Comparison of ENCODE assay signal across 9 mouse cellular contexts in genomic region chr15:79126217-79126932, GRCm38 (mm10). TPM values are rescaled to one million over a fixed set of nuclear protein-coding genes. Genes with fewer than 3 reads are reported as not detected.
DNase-seq lines count a peak whose midpoint lies in the region; ATAC-seq and TF ChIP-seq lines count a peak whose summit lies in the region.
"Had no signal": no experiment of that assay in that cellular context is flagged by ENCODE, and none has a peak within 500 bp of the region (broad histone marks: within the 10 kb centered on the region; RNA-seq: fewer than 3 reads in every experiment).

No protein-coding gene starts in this region.

- H3K4me2 ChIP-seq in heart, embryonic 11.5 days: no peak overlapping the region
- H3K4me2 ChIP-seq in neural tube, embryonic 11.5 days (ENCODE audit: low read depth): no peak overlapping the region
- H3K4me2 ChIP-seq: embryonic facial prominence, embryonic 13.5 days had no signal

- peaks cover 74% of the 10 kb centered on the region for H3K36me3 ChIP-seq in heart, embryonic 11.5 days (ENCODE audit: control insufficient read depth, insufficient read depth, low read length)
- peaks cover 14% of the 10 kb centered on the region for H3K36me3 ChIP-seq in neural tube, embryonic 11.5 days (ENCODE audit: control insufficient read depth, insufficient read depth, low read length)

- no peaks in the 10 kb centered on the region for H3K27me3 ChIP-seq in heart, embryonic 11.5 days (ENCODE audit: control insufficient read depth, insufficient read depth, low read length)
- H3K27me3 ChIP-seq in Patski: no peaks in the 10 kb centered on the region
- H3K27me3 ChIP-seq in neural tube, embryonic 11.5 days (ENCODE audit: control insufficient read depth, insufficient read depth, low read length): no peaks in the 10 kb centered on the region
- H3K27me3 ChIP-seq: embryonic facial prominence, embryonic 13.5 days had no signal

- H3K27ac ChIP-seq in heart, embryonic 11.5 days (ENCODE audit: low read depth, low read length): no peak overlapping the region
- no peak overlapping the region for H3K27ac ChIP-seq in cortical plate, adult 2 months (ENCODE audit: insufficient read depth, low read length)
- H3K27ac ChIP-seq in layer of hippocampus, adult 2 months: no peak overlapping the region
- H3K27ac ChIP-seq in neural tube, embryonic 11.5 days (ENCODE audit: low read depth, low read length): no peak overlapping the region
- H3K27ac ChIP-seq: embryonic facial prominence, embryonic 13.5 days had no signal

- intact Hi-C loops in heart, postnatal 10 days (cut with DNase I): loop anchor here (1.0 kb wide), 1 partner anchor 33 kb away; no protein-coding TSS in a partner anchor

- peaks cover 8% of the 10 kb centered on the region for H3K4me1 ChIP-seq in heart, embryonic 11.5 days (ENCODE audit: control insufficient read depth, insufficient read depth, low read length)
- no peaks in the 10 kb centered on the region for H3K4me1 ChIP-seq in cortical plate, adult 2 months (ENCODE audit: control insufficient read depth, insufficient read depth, low read length)
- H3K4me1 ChIP-seq in neural tube, embryonic 11.5 days (ENCODE audit: control insufficient read depth, insufficient read depth, low read length): peaks cover 3% of the 10 kb centered on the region; the same call in 1 of the 2 replicates
- H3K4me1 ChIP-seq: embryonic facial prominence, embryonic 13.5 days had no signal

- H3K4me3 ChIP-seq in heart, embryonic 11.5 days (ENCODE audit: low read depth, low read length): no peak overlapping the region
- H3K4me3 ChIP-seq in cortical plate, adult 2 months (ENCODE audit: insufficient read depth, low read length): no peak overlapping the region
- no peak overlapping the region for H3K4me3 ChIP-seq in layer of hippocampus, adult 2 months
- no peak overlapping the region for H3K4me3 ChIP-seq in neural tube, embryonic 11.5 days (ENCODE audit: low read depth, low read length)
- H3K4me3 ChIP-seq: embryonic facial prominence, embryonic 13.5 days had no signal

- TF ChIP-seq CTCF in Patski (IDR thresholded peaks at IDR 0.05): no peak
- peak; percentile 69 for TF ChIP-seq CTCF in cortical plate, adult 2 months (IDR thresholded peaks at IDR 0.05; ENCODE audit: extremely low read depth, insufficient read depth, low read length)
- peak; percentile 81 for TF ChIP-seq CTCF in layer of hippocampus, adult 2 months (conservative IDR thresholded peaks at IDR 0.05)

- CTCF ChIA-PET in Patski (lab: Charles Lee): interaction anchor here (1.0 to 3.3 kb wide), 8 partner anchors 10 to 49 kb away, joined by 3 to 17 read pairs (median 4); partner anchors contain the start of genes 1700088E04Rik, Micall1 and Polr2f

- in situ Hi-C loops in Patski (cut with MboI; ENCODE audit: low pct_unique_long_range_greater_than_20kb): no loop called here

- 76% methylated on average over 13 of the region's 13 CpGs for WGBS in heart, embryonic 11.5 days (ENCODE audit: insufficient replicate concordance)
- 82% methylated on average over 13 of the region's 13 CpGs for WGBS in neural tube, embryonic 11.5 days

- H3K9me3 ChIP-seq in heart, embryonic 11.5 days (replicated peaks; ENCODE audit: control insufficient read depth, low read length): no peaks in the 10 kb centered on the region
- H3K9me3 ChIP-seq in neural tube, embryonic 11.5 days (ENCODE audit: control insufficient read depth, low read length): no peaks in the 10 kb centered on the region

- ATAC-seq in heart, embryonic 11.5 days (replicated peaks; ENCODE audit: insufficient number of reproducible peaks, low FRiP score, low TSS enrichment): no peak
- peak; percentile 2 for ATAC-seq in Patski
- no peak for ATAC-seq in neural tube, embryonic 11.5 days (ENCODE audit: insufficient read depth, low FRiP score, low TSS enrichment)

- H3K9ac ChIP-seq in heart, embryonic 11.5 days (ENCODE audit: low read depth, low read length): no peak overlapping the region
- no peak overlapping the region for H3K9ac ChIP-seq in neural tube, embryonic 11.5 days (ENCODE audit: low read length)
- H3K9ac ChIP-seq: embryonic facial prominence, embryonic 13.5 days had no signal

- POLR2A ChIA-PET in Patski (lab: Charles Lee): interaction anchor here (1.3 kb wide), 1 partner anchor 18 kb away, joined by 4 read pairs; the partner anchor contains the start of gene Micall1

- TF ChIP-seq POLR2A in cortical plate, adult 2 months (IDR thresholded peaks at IDR 0.05; ENCODE audit: extremely low read depth, insufficient read depth, low read length): no peak

- peak; percentile 67 to 77 for DNase-seq in heart, postnatal 10 days
- DNase-seq in B cell, adult 2 months: peak; percentile 61 to 67
- DNase-seq in Patski (ENCODE audit: low read depth, low spot score): no peak
- peak in 1 of 2 experiments; percentile 61 for DNase-seq in layer of hippocampus, adult 2 months (ENCODE audit: low spot score in 2 of 2)
- peak; percentile 48 for DNase-seq in neural tube, embryonic 11.5 days (ENCODE audit: low spot score)
- no peak for DNase-seq in urinary bladder, adult 2 months (ENCODE audit: low spot score)

RNA-seq across cellular contexts. Expression of gene Polr2f, which starts 14.4 kb away (rescaled TPM):
- total RNA-seq in heart, postnatal 10 days (2021): 100 to 1,000 TPM; 118 to 130 TPM
- polyA plus RNA-seq in heart, embryonic 11.5 days (2014; fragmentation: Nextera tagmentation; extraction: Ambion mirVana): 284 and 297 TPM in 2 replicates
- polyA plus RNA-seq in Patski (2021): 178 TPM
- polyA plus RNA-seq in cortical plate, adult 2 months (2012; rRNA removed): 131 and 134 TPM in 2 replicates
- total RNA-seq in layer of hippocampus, adult 2 months (2021): 100 to 1,000 TPM in 1 of 2 experiments, 10 to 100 TPM in 1; 97.9 to 103 TPM
- 301 and 311 TPM in 2 replicates for polyA plus RNA-seq in neural tube, embryonic 11.5 days (2014; fragmentation: Nextera tagmentation; extraction: Ambion mirVana)
- polyA plus RNA-seq in urinary bladder, adult 2 months (2012; rRNA removed): 145 and 194 TPM in 2 replicates

RNA-seq across cellular contexts. Expression of gene 1700088E04Rik, which starts 14.7 kb away (rescaled TPM):
- total RNA-seq in heart, postnatal 10 days (2021): 1 to 10 TPM; 1.8 to 2.3 TPM
- 7.1 and 8.2 TPM in 2 replicates for polyA plus RNA-seq in heart, embryonic 11.5 days (2014; fragmentation: Nextera tagmentation; extraction: Ambion mirVana)
- 34.2 TPM for polyA plus RNA-seq in Patski (2021)
- polyA plus RNA-seq in cortical plate, adult 2 months (2012; rRNA removed): 16.5 and 17.1 TPM in 2 replicates
- total RNA-seq in layer of hippocampus, adult 2 months (2021): 10 to 100 TPM in 1 of 2 experiments, 1 to 10 TPM in 1; 8.8 to 10.3 TPM
- 8.8 and 9.4 TPM in 2 replicates for polyA plus RNA-seq in neural tube, embryonic 11.5 days (2014; fragmentation: Nextera tagmentation; extraction: Ambion mirVana)
- 3.7 and 4.0 TPM in 2 replicates for polyA plus RNA-seq in urinary bladder, adult 2 months (2012; rRNA removed)

RNA-seq across cellular contexts. Expression of gene Micall1, which starts 17.7 kb away (rescaled TPM):
- 10 to 100 TPM; 80.2 to 82.8 TPM for total RNA-seq in heart, postnatal 10 days (2021)
- 11.9 and 13.6 TPM in 2 replicates for polyA plus RNA-seq in heart, embryonic 11.5 days (2014; fragmentation: Nextera tagmentation; extraction: Ambion mirVana)
- polyA plus RNA-seq in Patski (2021): 43.0 TPM
- 25.0 and 27.6 TPM in 2 replicates for polyA plus RNA-seq in cortical plate, adult 2 months (2012; rRNA removed)
- total RNA-seq in layer of hippocampus, adult 2 months (2021): 10 to 100 TPM; 31.4 to 35.3 TPM
- polyA plus RNA-seq in neural tube, embryonic 11.5 days (2014; fragmentation: Nextera tagmentation; extraction: Ambion mirVana): 6.8 and 7.9 TPM in 2 replicates
- polyA plus RNA-seq in urinary bladder, adult 2 months (2012; rRNA removed): 63.5 and 79.4 TPM in 2 replicates

RNA-seq across cellular contexts. Expression of gene Sox10, which starts 38.7 kb away (rescaled TPM):
- 1 to 10 TPM; 1.6 to 2.4 TPM for total RNA-seq in heart, postnatal 10 days (2021)
- polyA plus RNA-seq in heart, embryonic 11.5 days (2014; fragmentation: Nextera tagmentation; extraction: Ambion mirVana): 1.1 and 1.3 TPM in 2 replicates
- not detected for polyA plus RNA-seq in Patski (2021)
- 60.8 and 69.3 TPM in 2 replicates for polyA plus RNA-seq in cortical plate, adult 2 months (2012; rRNA removed)
- 10 to 100 TPM; 27.7 to 30.4 TPM for total RNA-seq in layer of hippocampus, adult 2 months (2021)
- 25.3 and 32.9 TPM in 2 replicates for polyA plus RNA-seq in neural tube, embryonic 11.5 days (2014; fragmentation: Nextera tagmentation; extraction: Ambion mirVana)
- 11.0 and 11.8 TPM in 2 replicates for polyA plus RNA-seq in urinary bladder, adult 2 months (2012; rRNA removed)

RNA-seq across cellular contexts. Expression of gene Eif3l, which starts 51.4 kb away (rescaled TPM):
- total RNA-seq in heart, postnatal 10 days (2021): 10 to 100 TPM; 94.5 to 95.7 TPM
- polyA plus RNA-seq in heart, embryonic 11.5 days (2014; fragmentation: Nextera tagmentation; extraction: Ambion mirVana): 166 and 189 TPM in 2 replicates
- 220 TPM for polyA plus RNA-seq in Patski (2021)
- 86.8 and 93.0 TPM in 2 replicates for polyA plus RNA-seq in cortical plate, adult 2 months (2012; rRNA removed)
- 10 to 100 TPM; 68.9 to 69.5 TPM for total RNA-seq in layer of hippocampus, adult 2 months (2021)
- polyA plus RNA-seq in neural tube, embryonic 11.5 days (2014; fragmentation: Nextera tagmentation; extraction: Ambion mirVana): 250 and 259 TPM in 2 replicates
- polyA plus RNA-seq in urinary bladder, adult 2 months (2012; rRNA removed): 125 and 145 TPM in 2 replicates

Comparison
In these comparisons a context has a peak if more than half of its experiments do, and no peak if none do; other contexts are left out.
1. DNase-seq: peak in heart, postnatal 10 days (2 of 2), B cell, adult 2 months (2 of 2) and neural tube, embryonic 11.5 days (single experiment); none in Patski (single experiment) and urinary bladder, adult 2 months (single experiment).